Mouse (Mus musculus) cerebellum, adult 8-10 months (tissue): Measurements from ENCODE around the gene Gm20908.
"Not testable (repeated sequence)": the region's sequence is repeated elsewhere in the genome, so short reads cannot be mapped to it uniquely, and the experiment has no call there.

Experiments
- DNase-seq: peaks from one replicate; pipeline ENCODE4 v3.0.0; 2022

Gm20908 gene

GRCm38 (mm10) chrY:64472966-64473365 is at the start of gene Gm20908:
Gm20908 (plus strand) TSS chrY:64473266.
- not testable (repeated sequence) for DNase-seq
